Mouse (Mus musculus) CH12.LX (cell line): ENCODE data around the gene Hipk1.

ENCODE experiments used
- CHD2 ChIP-seq: IDR thresholded peaks from 2 replicates; pipeline ENCODE4 v1.6.1; 2011; ENCODE audit warnings: low read length, improper control_type of control experiment
- CTCF ChIP-seq, 2 experiments: IDR thresholded peaks in 1 of 2; conservative IDR thresholded peaks in 1 of 2; 2 replicates each; pipeline ENCODE4 v1.5.1; 2011 to 2012; ENCODE audit warnings: low read depth in 2 of 2, low read length in 2 of 2, improper control_type of control experiment in 1 of 2, inconsistent platforms in 1 of 2, mild to moderate bottlenecking in 1 of 2, moderate library complexity in 1 of 2
- ELF1 ChIP-seq: IDR thresholded peaks from 2 replicates; pipeline ENCODE4 v1.6.1; 2014; ENCODE audit warnings: low read depth, mild to moderate bottlenecking, inconsistent platforms, low read length, improper control_type of control experiment
- EP300 ChIP-seq: IDR thresholded peaks from 2 replicates; pipeline ENCODE4 v1.6.1; 2011; ENCODE audit warnings: low read length, improper control_type of control experiment
- ETS1 ChIP-seq: conservative IDR thresholded peaks from 2 replicates; pipeline ENCODE4 v1.6.1; 2012; ENCODE audit warnings: low read depth, mild to moderate bottlenecking, inconsistent platforms, low read length, improper control_type of control experiment, moderate library complexity
- IRF4 ChIP-seq: IDR thresholded peaks from 2 replicates; pipeline ENCODE4 v1.6.1; 2014; ENCODE audit warnings: low read depth, mild to moderate bottlenecking, inconsistent platforms, low read length, improper control_type of control experiment
- KAT2A ChIP-seq: IDR thresholded peaks from 2 replicates; pipeline ENCODE4 v1.6.1; 2012; ENCODE audit warnings: low read length, improper control_type of control experiment, inconsistent platforms; ENCODE audit not compliant: insufficient replicate concordance
- MAX ChIP-seq: IDR thresholded peaks from 2 replicates; pipeline ENCODE4 v1.6.1; 2011; ENCODE audit warnings: low read length, improper control_type of control experiment
- NRF1 ChIP-seq: IDR thresholded peaks from 2 replicates; pipeline ENCODE4 v1.6.1; 2014; ENCODE audit warnings: low read depth, mild to moderate bottlenecking, inconsistent platforms, low read length, improper control_type of control experiment, moderate library complexity
- POLR2A ChIP-seq: IDR thresholded peaks from 2 replicates; pipeline ENCODE4 v1.6.1; 2011; ENCODE audit warnings: low read depth, mild to moderate bottlenecking, improper control_type of control experiment, low read length
- USF1 ChIP-seq: IDR thresholded peaks from 2 replicates; pipeline ENCODE4 v1.6.1; 2014; ENCODE audit warnings: low read depth, mild to moderate bottlenecking, inconsistent platforms, low read length, improper control_type of control experiment
- ZC3H11A ChIP-seq: IDR thresholded peaks from 2 replicates; pipeline ENCODE4 v1.6.1; 2012; ENCODE audit warnings: low read depth, mild to moderate bottlenecking, inconsistent platforms, low read length, improper control_type of control experiment
- ZKSCAN1 ChIP-seq: IDR thresholded peaks from 2 replicates; pipeline ENCODE4 v1.6.1; 2012; ENCODE audit warnings: low read depth, inconsistent platforms, low read length, improper control_type of control experiment, borderline replicate concordance
- ZNF384 ChIP-seq: IDR thresholded peaks from 2 replicates; pipeline ENCODE4 v1.6.1; 2012; ENCODE audit warnings: low read depth, low read length, improper control_type of control experiment, inconsistent platforms

GRCm38 (mm10) chr3:103805671-103806070 is 14.3 kb upstream of the Hipk1 start:
- TF ChIP-seq ZNF384 (no peak), CTCF (conservative IDR thresholded peaks at IDR 0.05 in 1 of 2, IDR thresholded peaks at IDR 0.05 in 1 of 2; ENCODE audit: low read depth in 2 of 2, low read length in 2 of 2) (no peak), USF1 (no peak), CHD2 (no peak), POLR2A (no peak), MAX (no peak), EP300 (no peak), ETS1 (no peak), IRF4 (no peak), ZKSCAN1 (no peak), ELF1 (no peak), ZC3H11A (no peak), KAT2A (no peak), NRF1 (no peak)
